Mouse (Mus musculus) forebrain, embryonic 13.5 days (tissue): ENCODE results near the gene Rhoa. TPM values are rescaled to one million over a fixed set of nuclear protein-coding genes. Genes with fewer than 3 reads are reported as not detected.
"Not testable (repeated sequence)": the region's sequence is repeated elsewhere in the genome, so short reads cannot be mapped to it uniquely, and the experiment has no call there.

Experiments
- ATAC-seq: fragments of 200-750 bp; cut with Nextera tagmentation; 2 replicates; pipeline ENCODE4 v1.8.0; 2017
- H3K27ac ChIP-seq: fragments of 300-500 bp; sonication (generic); 2 replicates; pipeline ENCODE4 v1.5.1; 2015; ENCODE audit warnings: inconsistent platforms, mild to moderate bottlenecking, moderate library complexity
- H3K27me3 ChIP-seq: fragments of 300-500 bp; sonication (generic); 2 replicates; pipeline ENCODE4 v1.6.1; 2015; ENCODE audit warnings: mild to moderate bottlenecking, inconsistent platforms
- H3K36me3 ChIP-seq: fragments of 300-500 bp; sonication (generic); 2 replicates; pipeline ENCODE4 v1.6.1; 2015; ENCODE audit warnings: mild to moderate bottlenecking, inconsistent platforms; ENCODE audit not compliant: poor library complexity, severe bottlenecking
- H3K4me1 ChIP-seq: fragments of 300-500 bp; sonication (generic); 2 replicates; pipeline ENCODE4 v1.6.1; 2015; ENCODE audit warnings: inconsistent platforms
- H3K4me2 ChIP-seq: fragments of 300-500 bp; sonication (generic); 2 replicates; pipeline ENCODE4 v1.6.1; 2015; ENCODE audit warnings: inconsistent platforms, mild to moderate bottlenecking, moderate library complexity
- H3K4me3 ChIP-seq: fragments of 300-500 bp; sonication (generic); 2 replicates; pipeline ENCODE4 v1.5.1; 2015; ENCODE audit warnings: mild to moderate bottlenecking, inconsistent platforms
- H3K9ac ChIP-seq: fragments of 300-500 bp; sonication (generic); 2 replicates; pipeline ENCODE4 v1.6.1; 2015; ENCODE audit warnings: mild to moderate bottlenecking, inconsistent platforms
- H3K9me3 ChIP-seq: fragments of 300-500 bp; sonication (generic); replicated peaks from 2 replicates; pipeline ENCODE4 v1.6.1; 2016; ENCODE audit warnings: inconsistent platforms
- WGBS: fragments of 180-500 bp; shearing (Covaris S2); methylation state at CpG from one replicate; pipeline ENCODE4 v1.1.7; 2015; 5-methylcytosine and 5-hydroxymethylcytosine counted together
- polyA plus RNA-seq: library from polyadenylated mRNA; unstranded; fragments of >200 nt; fragmentation: Nextera tagmentation; extraction: Ambion mirVana; gene quantifications from 2 replicates; pipeline ENCODE4 v1.2.1, GENCODE M21; 2015

Rhoa gene
- polyA plus RNA-seq: 317 and 330 TPM in 2 replicates

- H3K27ac ChIP-seq: peak within 1 kb of the TSS; percentile 99
Observed at GRCm38 (mm10) chr9:108305629-108306520, at the start of gene Rhoa, which contains the start of gene Tcta. Gene Rhoa, plus strand, starts transcription at chr9:108306129. Gene Tcta, minus strand, starts transcription at chr9:108306160.

GRCm38 (mm10) chr9:108260526-108260925 is 45.4 kb upstream of the Rhoa start:
- no peak overlapping the region for H3K9ac ChIP-seq
- H3K36me3 ChIP-seq: 0 out of 2 replicates have a peak, but pooled peaks cover 4% of the 10 kb centered on the region
- ATAC-seq: no peak
- no peaks in the 10 kb centered on the region for H3K27me3 ChIP-seq
- no peak overlapping the region for H3K27ac ChIP-seq
- 85% methylated on average over 4 of the region's 4 CpGs for WGBS
- peaks cover 24% of the 10 kb centered on the region for H3K4me1 ChIP-seq
- no peak overlapping the region for H3K4me2 ChIP-seq
- no peak overlapping the region for H3K4me3 ChIP-seq
- no peaks in the 10 kb centered on the region for H3K9me3 ChIP-seq

More at GRCm38 (mm10) chr9:108305629-108306520, at the start of gene Rhoa, which contains the start of gene Tcta:
- Histone ChIP-seq H3K4me1 (peaks cover 42% of the 10 kb centered on the region), H3K9me3 (no peaks in the 10 kb centered on the region), H3K9ac (peak within 1 kb of the TSS; percentile 92), H3K36me3 (peaks cover 32% of the 10 kb centered on the region), H3K4me2 (peak within 1 kb of the TSS; percentile 82), H3K27me3 (no peaks in the 10 kb centered on the region), H3K4me3 (peak within 1 kb of the TSS; percentile 91)
- WGBS: under 1% methylated on average over 63 of the region's 81 CpGs
- ATAC-seq: peak; percentile 98

GRCm38 (mm10) chr9:108261865-108262264 is 44.1 kb upstream of the Rhoa start:
- 81% methylated on average over 7 of the region's 7 CpGs for WGBS
- Histone ChIP-seq H3K4me2 (peak overlapping the region; percentile 83), H3K4me3 (peak overlapping the region; percentile 98; the same call in 1 of the 2 replicates), H3K9ac (peak overlapping the region; percentile 48), H3K27ac (no peak overlapping the region), H3K4me1 (peaks cover 24% of the 10 kb centered on the region), H3K27me3 (no peaks in the 10 kb centered on the region), H3K9me3 (no peaks in the 10 kb centered on the region), H3K36me3 (no peaks in the 10 kb centered on the region)
- no peak for ATAC-seq

GRCm38 (mm10) chr9:108262494-108263049 is 43.4 kb upstream of the Rhoa start:
- ATAC-seq: no peak
- Histone ChIP-seq H3K4me1 (peaks cover 24% of the 10 kb centered on the region), H3K9me3 (no peaks in the 10 kb centered on the region), H3K36me3 (no peaks in the 10 kb centered on the region), H3K4me3 (peak overlapping the region; percentile 98), H3K9ac (peak overlapping the region; percentile 89), H3K27me3 (no peaks in the 10 kb centered on the region), H3K27ac (no peak overlapping the region), H3K4me2 (peak overlapping the region; percentile 83)
- WGBS: 41% methylated on average over 11 of the region's 11 CpGs

- H3K9ac ChIP-seq: peak overlapping the region; percentile 89
- peak; percentile 40 for ATAC-seq
- WGBS: under 1% methylated on average over 61 of the region's 62 CpGs
- peak overlapping the region; percentile 83 for H3K4me2 ChIP-seq
- peak overlapping the region; percentile 94 for H3K27ac ChIP-seq
- no peaks in the 10 kb centered on the region for H3K36me3 ChIP-seq
- no peaks in the 10 kb centered on the region for H3K27me3 ChIP-seq
- peak overlapping the region; percentile 98 for H3K4me3 ChIP-seq
- no peaks in the 10 kb centered on the region for H3K9me3 ChIP-seq
- peaks cover 24% of the 10 kb centered on the region for H3K4me1 ChIP-seq
Observed at GRCm38 (mm10) chr9:108263131-108263681, 42.7 kb upstream of the Rhoa start.

GRCm38 (mm10) chr9:108263690-108264190 is 42.2 kb upstream of the Rhoa start, which contains the start of gene Dag1:
Gene Dag1, minus strand, starts transcription at chr9:108263958.
- WGBS: under 1% methylated on average over 71 of the region's 71 CpGs
- H3K36me3 ChIP-seq: no peaks in the 10 kb centered on the region
- peaks cover 24% of the 10 kb centered on the region for H3K4me1 ChIP-seq
- H3K27ac ChIP-seq: peak within 1 kb of the TSS; percentile 94
- peak; percentile 99 for ATAC-seq
- H3K9me3 ChIP-seq: no peaks in the 10 kb centered on the region
- H3K4me3 ChIP-seq: peak within 1 kb of the TSS; percentile 98
- H3K9ac ChIP-seq: peak within 1 kb of the TSS; percentile 89
- no peaks in the 10 kb centered on the region for H3K27me3 ChIP-seq
- H3K4me2 ChIP-seq: peak within 1 kb of the TSS; percentile 83

GRCm38 (mm10) chr9:108264191-108264921 is 41.6 kb upstream of the Rhoa start:
- no peak; the same call in 1 of the 2 replicates for ATAC-seq
- H3K27me3 ChIP-seq: no peaks in the 10 kb centered on the region
- H3K4me3 ChIP-seq: peak overlapping the region; percentile 98
- 17% methylated on average over 10 of the region's 10 CpGs for WGBS
- peak overlapping the region; percentile 46; the same call in 1 of the 2 replicates for H3K9ac ChIP-seq
- H3K36me3 ChIP-seq: no peaks in the 10 kb centered on the region
- peak overlapping the region; percentile 94 for H3K27ac ChIP-seq
- no peaks in the 10 kb centered on the region for H3K9me3 ChIP-seq
- peak overlapping the region; percentile 83 for H3K4me2 ChIP-seq
- H3K4me1 ChIP-seq: peaks cover 24% of the 10 kb centered on the region

GRCm38 (mm10) chr9:108266261-108266935 is 39.5 kb upstream of the Rhoa start:
- 66% methylated on average over 10 of the region's 10 CpGs for WGBS
- H3K9me3 ChIP-seq: no peaks in the 10 kb centered on the region
- no peak overlapping the region for H3K4me2 ChIP-seq
- no peak for ATAC-seq
- H3K9ac ChIP-seq: no peak overlapping the region
- H3K36me3 ChIP-seq: no peaks in the 10 kb centered on the region
- H3K4me3 ChIP-seq: no peak overlapping the region
- peaks cover 22% of the 10 kb centered on the region for H3K4me1 ChIP-seq
- H3K27ac ChIP-seq: no peak overlapping the region
- no peaks in the 10 kb centered on the region for H3K27me3 ChIP-seq

GRCm38 (mm10) chr9:108267691-108268090 is 38.2 kb upstream of the Rhoa start:
- Histone ChIP-seq H3K9me3 (no peaks in the 10 kb centered on the region), H3K27ac (no peak overlapping the region), H3K9ac (no peak overlapping the region), H3K4me3 (no peak overlapping the region), H3K27me3 (no peaks in the 10 kb centered on the region), H3K4me2 (no peak overlapping the region), H3K4me1 (peaks cover 9% of the 10 kb centered on the region), H3K36me3 (no peaks in the 10 kb centered on the region)
- 89% methylated on average over 7 of the region's 7 CpGs for WGBS
- no peak for ATAC-seq

- not testable (repeated sequence) for H3K9me3 ChIP-seq, H3K27ac ChIP-seq, H3K4me1 ChIP-seq, H3K27me3 ChIP-seq, H3K4me3 ChIP-seq, ATAC-seq, H3K36me3 ChIP-seq, H3K4me2 ChIP-seq, H3K9ac ChIP-seq
- WGBS: 88% methylated on average over 6 of the region's 7 CpGs
Observed at GRCm38 (mm10) chr9:108268701-108269100, 37.2 kb upstream of the Rhoa start.

GRCm38 (mm10) chr9:108271941-108272340 is 34.0 kb upstream of the Rhoa start:
- no peak overlapping the region for H3K27ac ChIP-seq
- H3K4me3 ChIP-seq: no peak overlapping the region
- no peak overlapping the region for H3K4me2 ChIP-seq
- WGBS: 56% methylated on average over 2 of the region's 2 CpGs
- no peak overlapping the region for H3K9ac ChIP-seq
- H3K36me3 ChIP-seq: no peaks in the 10 kb centered on the region
- H3K9me3 ChIP-seq: no peaks in the 10 kb centered on the region
- no peaks in the 10 kb centered on the region for H3K4me1 ChIP-seq
- H3K27me3 ChIP-seq: no peaks in the 10 kb centered on the region
- no peak for ATAC-seq
